Comparison of ENCODE assay signal across 10 mouse cellular contexts in the genomic region with DNA sequence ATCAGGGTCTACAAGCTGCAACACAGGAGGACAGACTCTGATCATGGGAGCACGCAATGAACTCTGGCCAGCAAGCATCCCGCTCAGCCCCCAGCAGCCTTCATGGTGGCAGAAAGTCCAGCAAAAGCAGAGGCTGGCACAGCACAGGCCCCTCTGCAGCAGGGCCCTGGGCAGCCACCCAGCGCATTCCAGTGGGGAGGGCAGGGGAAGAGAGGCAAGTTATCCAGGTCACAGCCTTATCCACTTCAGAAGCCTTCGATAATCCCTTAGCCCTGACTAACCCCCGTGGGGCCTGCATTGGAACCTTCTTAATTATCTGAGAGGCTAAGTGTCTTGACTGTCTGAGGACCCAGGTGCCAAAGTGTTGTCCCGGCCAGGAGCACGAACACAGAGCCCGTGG. TPM values are rescaled to one million over a fixed set of nuclear protein-coding genes. Genes with fewer than 3 reads are reported as not detected.
DNase-seq lines count a peak whose midpoint lies in the region; ATAC-seq and TF ChIP-seq lines count a peak whose summit lies in the region.
"Had no signal": no experiment of that assay in that cellular context is flagged by ENCODE, and none has a peak within 500 bp of the region (broad histone marks: within the 10 kb centered on the region; RNA-seq: fewer than 3 reads in every experiment).

No protein-coding gene starts in this region.

- peak; percentile 66; the same call in 1 of the 2 replicates for ATAC-seq in hindbrain, postnatal 0 days
- ATAC-seq in hindbrain, embryonic 16.5 days, result no peak; the same call in 1 of the 2 replicates
- ATAC-seq in embryonic facial prominence, embryonic 11.5 days (replicated peaks; ENCODE audit: insufficient number of reproducible peaks, low FRiP score, low TSS enrichment, low read depth), result no peak
- ATAC-seq in granulocyte monocyte progenitor cell, adult 5-6 weeks (replicated peaks; ENCODE audit: poor library complexity, severe bottlenecking), result no peak
- no peak for ATAC-seq in liver, postnatal 0 days

- DNase-seq in hindbrain, postnatal 0 days (ENCODE audit: low spot score), result peak; percentile 49
- no peak for DNase-seq in embryonic facial prominence, embryonic 11.5 days (ENCODE audit: low spot score)
- peak; percentile 83 to 85 for DNase-seq in heart, postnatal 10 days
- DNase-seq in ovary, adult 18-20 months (ENCODE audit: low spot score), result peak; percentile 67
- DNase-seq in liver, postnatal 0 days, result no peak
- no peak for DNase-seq in frontal cortex, postnatal 25 days (ENCODE audit: low spot score in 2 of 2)

- no peak overlapping the region for H3K4me2 ChIP-seq in hindbrain, postnatal 0 days (ENCODE audit: low read depth, low read length)
- no peak overlapping the region for H3K4me2 ChIP-seq in hindbrain, embryonic 16.5 days (ENCODE audit: low read length)
- H3K4me2 ChIP-seq in embryonic facial prominence, embryonic 11.5 days (ENCODE audit: low read depth, low read length), result no peak overlapping the region
- no peak overlapping the region for H3K4me2 ChIP-seq in liver, postnatal 0 days (ENCODE audit: low read depth, low read length)
- H3K4me2 ChIP-seq: limb, embryonic 15.5 days had no signal

- H3K9me3 ChIP-seq in hindbrain, postnatal 0 days (ENCODE audit: low read length), result no peaks in the 10 kb centered on the region
- H3K9me3 ChIP-seq in hindbrain, embryonic 16.5 days (ENCODE audit: control insufficient read depth, low read length), result 0 out of 2 replicates have a peak, but pooled peaks cover 5% of the 10 kb centered on the region
- H3K9me3 ChIP-seq in embryonic facial prominence, embryonic 11.5 days (replicated peaks; ENCODE audit: control insufficient read depth, low read length), result no peaks in the 10 kb centered on the region
- H3K9me3 ChIP-seq in liver, postnatal 0 days (ENCODE audit: low read length), result peaks cover 3% of the 10 kb centered on the region; the same call in 1 of the 2 replicates
- H3K9me3 ChIP-seq: limb, embryonic 15.5 days had no signal

- no peaks in the 10 kb centered on the region for H3K36me3 ChIP-seq in hindbrain, postnatal 0 days (ENCODE audit: insufficient read depth, low read length)
- H3K36me3 ChIP-seq in hindbrain, embryonic 16.5 days (ENCODE audit: control insufficient read depth, insufficient read depth, low read length), result no peaks in the 10 kb centered on the region
- H3K36me3 ChIP-seq in embryonic facial prominence, embryonic 11.5 days (replicated peaks; ENCODE audit: control insufficient read depth, insufficient read depth, low read depth, low read length), result no peaks in the 10 kb centered on the region
- H3K36me3 ChIP-seq in liver, postnatal 0 days (replicated peaks; ENCODE audit: insufficient read depth, low read length), result no peaks in the 10 kb centered on the region
- H3K36me3 ChIP-seq: limb, embryonic 15.5 days had no signal

- whole genome bisulfite sequencing in hindbrain, postnatal 0 days, result 31% methylated on average over 8 of the region's 8 CpGs
- whole genome bisulfite sequencing in hindbrain, embryonic 16.5 days, result 47% methylated on average over 8 of the region's 8 CpGs
- 36% methylated on average over 8 of the region's 8 CpGs for WGBS in embryonic facial prominence, embryonic 11.5 days
- WGBS in liver, postnatal 0 days (ENCODE audit: insufficient replicate concordance), result 47% methylated on average over 8 of the region's 8 CpGs

- H3K9ac ChIP-seq in hindbrain, postnatal 0 days (replicated peaks; ENCODE audit: low read length), result no peak overlapping the region
- no peak overlapping the region for H3K9ac ChIP-seq in hindbrain, embryonic 16.5 days (ENCODE audit: low read depth, low read length)
- peak overlapping the region; percentile 9; the same call in 1 of the 2 replicates for H3K9ac ChIP-seq in embryonic facial prominence, embryonic 11.5 days (replicated peaks; ENCODE audit: low read length)
- H3K9ac ChIP-seq in liver, postnatal 0 days (replicated peaks), result no peak overlapping the region
- H3K9ac ChIP-seq: limb, embryonic 15.5 days had no signal

- no peak for TF ChIP-seq EP300 in liver, postnatal 0 days (IDR thresholded peaks at IDR 0.05; ENCODE audit: low read depth)

- intact Hi-C loops in heart, postnatal 10 days (cut with DNase I), result no loop called here

- no peaks in the 10 kb centered on the region for H3K27me3 ChIP-seq in hindbrain, postnatal 0 days (ENCODE audit: insufficient read depth, low read length)
- no peaks in the 10 kb centered on the region for H3K27me3 ChIP-seq in hindbrain, embryonic 16.5 days (replicated peaks; ENCODE audit: control insufficient read depth, insufficient read depth, low read length)
- no peaks in the 10 kb centered on the region for H3K27me3 ChIP-seq in embryonic facial prominence, embryonic 11.5 days (ENCODE audit: control insufficient read depth, insufficient read depth, low read length)
- H3K27me3 ChIP-seq in liver, postnatal 0 days (ENCODE audit: insufficient read depth, low read length), result no peaks in the 10 kb centered on the region
- H3K27me3 ChIP-seq: limb, embryonic 15.5 days had no signal

- H3K4me3 ChIP-seq in hindbrain, postnatal 0 days (ENCODE audit: low read length), result no peak overlapping the region
- no peak overlapping the region for H3K4me3 ChIP-seq in hindbrain, embryonic 16.5 days (ENCODE audit: low read length)
- H3K4me3 ChIP-seq in embryonic facial prominence, embryonic 11.5 days (ENCODE audit: low read depth, low read length), result no peak overlapping the region
- H3K4me3 ChIP-seq in liver, postnatal 0 days (ENCODE audit: low read depth, low read length), result no peak overlapping the region
- H3K4me3 ChIP-seq: limb, embryonic 15.5 days had no signal

- no peak overlapping the region for H3K27ac ChIP-seq in hindbrain, postnatal 0 days
- no peak overlapping the region for H3K27ac ChIP-seq in hindbrain, embryonic 16.5 days (ENCODE audit: low read depth, low read length)
- no peak overlapping the region for H3K27ac ChIP-seq in embryonic facial prominence, embryonic 11.5 days (replicated peaks; ENCODE audit: low read depth, low read length)
- H3K27ac ChIP-seq in liver, postnatal 0 days (ENCODE audit: low read depth), result no peak overlapping the region
- H3K27ac ChIP-seq: limb, embryonic 15.5 days had no signal

- no peak for TF ChIP-seq CTCF in hindbrain, postnatal 0 days (IDR thresholded peaks at IDR 0.05; ENCODE audit: low read depth)
- no peak for TF ChIP-seq CTCF in liver, postnatal 0 days (IDR thresholded peaks at IDR 0.05; ENCODE audit: low read depth)

- H3K4me1 ChIP-seq in hindbrain, postnatal 0 days (ENCODE audit: insufficient read depth, low read length), result no peaks in the 10 kb centered on the region
- no peaks in the 10 kb centered on the region for H3K4me1 ChIP-seq in hindbrain, embryonic 16.5 days (ENCODE audit: control insufficient read depth, insufficient read depth, low read depth, low read length)
- no peaks in the 10 kb centered on the region for H3K4me1 ChIP-seq in embryonic facial prominence, embryonic 11.5 days (ENCODE audit: control insufficient read depth, insufficient read depth, low read length)
- H3K4me1 ChIP-seq in liver, postnatal 0 days (ENCODE audit: insufficient read depth), result no peaks in the 10 kb centered on the region

RNA-seq across cellular contexts. Expression of gene Pla2g2d, which starts 43.6 kb away (rescaled TPM):
- total RNA-seq in hindbrain, postnatal 0 days (2014; rRNA removed), result 0.14 and 0.31 TPM in 2 replicates
- polyA plus RNA-seq in hindbrain, postnatal 0 days (2015; fragmentation: Nextera tagmentation; extraction: Ambion mirVana), result 0.71 and 0.76 TPM in 2 replicates
- polyA plus RNA-seq in hindbrain, embryonic 16.5 days (2015; fragmentation: Nextera tagmentation; extraction: Ambion mirVana), result 0.61 and 0.76 TPM in 2 replicates
- polyA plus RNA-seq in embryonic facial prominence, embryonic 11.5 days (2014; fragmentation: Nextera tagmentation; extraction: Ambion mirVana), result 0.43 and 1.1 TPM in 2 replicates
- not detected for total RNA-seq in heart, postnatal 10 days (2021)
- total RNA-seq in granulocyte monocyte progenitor cell, adult 5-6 weeks (2014; fragmentation: Nextera tagmentation), result not detected in 2 replicates
- total RNA-seq in granulocyte monocyte progenitor cell, adult 5-6 weeks (2017), result not detected in 2 replicates
- 0.05 and 0.06 TPM in 2 replicates for polyA plus RNA-seq in liver, postnatal 0 days (2015; fragmentation: Nextera tagmentation; extraction: Ambion mirVana)

RNA-seq across cellular contexts. Expression of gene Pla2g5, which starts 44.2 kb away (rescaled TPM):
- 0.94 TPM in 1 of 2 replicates, not detected in the other for total RNA-seq in hindbrain, postnatal 0 days (2014; rRNA removed)
- 1.1 and 1.9 TPM in 2 replicates for polyA plus RNA-seq in hindbrain, postnatal 0 days (2015; fragmentation: Nextera tagmentation; extraction: Ambion mirVana)
- polyA plus RNA-seq in hindbrain, embryonic 16.5 days (2015; fragmentation: Nextera tagmentation; extraction: Ambion mirVana), result 0.27 and 0.38 TPM in 2 replicates
- 0.87 and 1.5 TPM in 2 replicates for polyA plus RNA-seq in embryonic facial prominence, embryonic 11.5 days (2014; fragmentation: Nextera tagmentation; extraction: Ambion mirVana)
- total RNA-seq in heart, postnatal 10 days (2021), result 10 to 100 TPM; 17.5 to 23.3 TPM
- not detected in 2 replicates for total RNA-seq in granulocyte monocyte progenitor cell, adult 5-6 weeks (2014; fragmentation: Nextera tagmentation)
- total RNA-seq in granulocyte monocyte progenitor cell, adult 5-6 weeks (2017), result not detected in 2 replicates
- polyA plus RNA-seq in liver, postnatal 0 days (2015; fragmentation: Nextera tagmentation; extraction: Ambion mirVana), result not detected in 2 replicates

RNA-seq across cellular contexts. Expression of gene Gm13030, which starts 54.7 kb away (rescaled TPM):
- total RNA-seq in hindbrain, postnatal 0 days (2014; rRNA removed), result not detected in 2 replicates
- not detected in 2 replicates for polyA plus RNA-seq in hindbrain, postnatal 0 days (2015; fragmentation: Nextera tagmentation; extraction: Ambion mirVana)
- polyA plus RNA-seq in hindbrain, embryonic 16.5 days (2015; fragmentation: Nextera tagmentation; extraction: Ambion mirVana), result not detected in 2 replicates
- not detected in 2 replicates for polyA plus RNA-seq in embryonic facial prominence, embryonic 11.5 days (2014; fragmentation: Nextera tagmentation; extraction: Ambion mirVana)
- not detected for total RNA-seq in heart, postnatal 10 days (2021)
- not detected in 2 replicates for total RNA-seq in granulocyte monocyte progenitor cell, adult 5-6 weeks (2014; fragmentation: Nextera tagmentation)
- total RNA-seq in granulocyte monocyte progenitor cell, adult 5-6 weeks (2017), result not detected in 2 replicates
- polyA plus RNA-seq in liver, postnatal 0 days (2015; fragmentation: Nextera tagmentation; extraction: Ambion mirVana), result not detected in 2 replicates
- polyA plus RNA-seq: limb, embryonic 15.5 days; stomach, embryonic 14.5 days had no signal

RNA-seq across cellular contexts. Expression of gene Pla2g2e, which starts 58.6 kb away (rescaled TPM):
- total RNA-seq in hindbrain, postnatal 0 days (2014; rRNA removed), result not detected in 2 replicates
- polyA plus RNA-seq in hindbrain, postnatal 0 days (2015; fragmentation: Nextera tagmentation; extraction: Ambion mirVana), result not detected in 2 replicates
- polyA plus RNA-seq in hindbrain, embryonic 16.5 days (2015; fragmentation: Nextera tagmentation; extraction: Ambion mirVana), result not detected in 2 replicates
- polyA plus RNA-seq in embryonic facial prominence, embryonic 11.5 days (2014; fragmentation: Nextera tagmentation; extraction: Ambion mirVana), result not detected in 2 replicates
- total RNA-seq in heart, postnatal 10 days (2021), result 1 to 10 TPM in 1 of 2 experiments, under 1 TPM in 1; 0.84 to 3.1 TPM
- not detected in 2 replicates for total RNA-seq in granulocyte monocyte progenitor cell, adult 5-6 weeks (2014; fragmentation: Nextera tagmentation)
- not detected in 2 replicates for total RNA-seq in granulocyte monocyte progenitor cell, adult 5-6 weeks (2017)
- not detected in 2 replicates for polyA plus RNA-seq in liver, postnatal 0 days (2015; fragmentation: Nextera tagmentation; extraction: Ambion mirVana)
- polyA plus RNA-seq: limb, embryonic 15.5 days; stomach, embryonic 14.5 days had no signal

Comparison
In these comparisons a context has a peak if more than half of its experiments do, and no peak if none do; other contexts are left out.
1. DNase-seq: peak in hindbrain, postnatal 0 days (single experiment), heart, postnatal 10 days (2 of 2) and ovary, adult 18-20 months (single experiment); none in embryonic facial prominence, embryonic 11.5 days (single experiment), liver, postnatal 0 days (single experiment) and frontal cortex, postnatal 25 days (0 of 2).